Comparison of ENCODE assay signal across 26 mouse cellular contexts in genomic region chr2:147951233-147951632, GRCm38 (mm10).
DNase-seq lines count a peak whose midpoint lies in the region; ATAC-seq and TF ChIP-seq lines count a peak whose summit lies in the region.
"Had no signal": no experiment of that assay in that cellular context is flagged by ENCODE, and none has a peak within 500 bp of the region (broad histone marks: within the 10 kb centered on the region; RNA-seq: fewer than 3 reads in every experiment).

No protein-coding gene starts in this region.

- no peak for DNase-seq in hindbrain, embryonic 14.5 days (ENCODE audit: low spot score)
- no peak for DNase-seq in hindbrain, embryonic 10.5 days (ENCODE audit: low spot score)
- peak; percentile 21 for DNase-seq in hindbrain, postnatal 0 days (ENCODE audit: low spot score)
- DNase-seq in midbrain, embryonic 10.5 days (ENCODE audit: low spot score), result no peak
- DNase-seq in forebrain, postnatal 0 days, result no peak
- DNase-seq: adrenal gland, postnatal 10 days; adrenal gland, postnatal 36 days; B cell, adult 2 months; cerebellum, adult 18-20 months; cerebellum, adult 9-10 months; cerebellum, postnatal 14 days; gastrocnemius, adult 2 months; gastrocnemius, postnatal 14 days; heart, adult 18-20 months; heart, postnatal 10 days; heart, postnatal 4 days had no signal

- no peaks in the 10 kb centered on the region for H3K27me3 ChIP-seq in hindbrain, embryonic 14.5 days (ENCODE audit: control insufficient read depth, insufficient read depth, low read length)
- no peaks in the 10 kb centered on the region; the same call in 1 of the 2 replicates for H3K27me3 ChIP-seq in hindbrain, embryonic 10.5 days (ENCODE audit: insufficient read depth, poor library complexity, severe bottlenecking)
- no peaks in the 10 kb centered on the region for H3K27me3 ChIP-seq in hindbrain, postnatal 0 days (ENCODE audit: insufficient read depth, low read length)
- H3K27me3 ChIP-seq in hindbrain, embryonic 13.5 days, result no peaks in the 10 kb centered on the region
- H3K27me3 ChIP-seq in midbrain, embryonic 16.5 days (ENCODE audit: control insufficient read depth, insufficient read depth, low read depth, low read length), result no peaks in the 10 kb centered on the region
- H3K27me3 ChIP-seq in midbrain, embryonic 10.5 days (ENCODE audit: low read depth, poor library complexity, severe bottlenecking), result peaks cover 5% of the 10 kb centered on the region; the same call in 1 of the 2 replicates
- H3K27me3 ChIP-seq in forebrain, postnatal 0 days (ENCODE audit: insufficient read depth, low read length), result no peaks in the 10 kb centered on the region
- H3K27me3 ChIP-seq: forebrain, embryonic 13.5 days; heart, embryonic 12.5 days; heart, embryonic 15.5 days; intestine, embryonic 15.5 days had no signal

- ATAC-seq in hindbrain, embryonic 14.5 days (ENCODE audit: low FRiP score), result no peak
- peak; percentile 58; the same call in 1 of the 2 replicates for ATAC-seq in hindbrain, postnatal 0 days
- ATAC-seq in hindbrain, embryonic 13.5 days (ENCODE audit: low FRiP score), result no peak
- peak; percentile 58 for ATAC-seq in midbrain, embryonic 16.5 days
- no peak for ATAC-seq in forebrain, postnatal 0 days
- ATAC-seq: forebrain, embryonic 13.5 days; forebrain, embryonic 16.5 days; intestine, embryonic 15.5 days; Patski had no signal

- H3K36me3 ChIP-seq in hindbrain, embryonic 14.5 days (replicated peaks; ENCODE audit: control insufficient read depth, insufficient read depth), result no peaks in the 10 kb centered on the region
- H3K36me3 ChIP-seq in hindbrain, embryonic 10.5 days, result no peaks in the 10 kb centered on the region
- no peaks in the 10 kb centered on the region for H3K36me3 ChIP-seq in hindbrain, postnatal 0 days (ENCODE audit: insufficient read depth, low read length)
- no peaks in the 10 kb centered on the region for H3K36me3 ChIP-seq in hindbrain, embryonic 13.5 days
- H3K36me3 ChIP-seq in midbrain, embryonic 16.5 days (ENCODE audit: control insufficient read depth, insufficient read depth, low read length), result no peaks in the 10 kb centered on the region
- H3K36me3 ChIP-seq in midbrain, embryonic 10.5 days, result no peaks in the 10 kb centered on the region
- H3K36me3 ChIP-seq in forebrain, postnatal 0 days (ENCODE audit: insufficient read depth), result no peaks in the 10 kb centered on the region
- H3K36me3 ChIP-seq: forebrain, embryonic 10.5 days; G1E; heart, embryonic 12.5 days; heart, embryonic 15.5 days; intestine, embryonic 15.5 days had no signal

- H3K4me1 ChIP-seq in hindbrain, embryonic 14.5 days (replicated peaks; ENCODE audit: control insufficient read depth, insufficient read depth, low read length), result no peaks in the 10 kb centered on the region
- H3K4me1 ChIP-seq in hindbrain, embryonic 10.5 days (replicated peaks), result no peaks in the 10 kb centered on the region
- H3K4me1 ChIP-seq in hindbrain, postnatal 0 days (ENCODE audit: insufficient read depth, low read length), result no peaks in the 10 kb centered on the region
- H3K4me1 ChIP-seq in hindbrain, embryonic 13.5 days (replicated peaks), result no peaks in the 10 kb centered on the region
- H3K4me1 ChIP-seq in midbrain, embryonic 16.5 days (ENCODE audit: control insufficient read depth, insufficient read depth, low read length), result peaks cover 3% of the 10 kb centered on the region; the same call in 1 of the 2 replicates
- peaks cover 16% of the 10 kb centered on the region for H3K4me1 ChIP-seq in midbrain, embryonic 10.5 days
- H3K4me1 ChIP-seq in forebrain, postnatal 0 days (ENCODE audit: insufficient read depth), result no peaks in the 10 kb centered on the region
- H3K4me1 ChIP-seq: forebrain, embryonic 13.5 days; heart, embryonic 12.5 days; heart, embryonic 15.5 days; intestine, embryonic 15.5 days had no signal

- H3K4me3 ChIP-seq in hindbrain, embryonic 14.5 days (replicated peaks; ENCODE audit: low read length), result no peak overlapping the region
- H3K4me3 ChIP-seq in hindbrain, embryonic 10.5 days, result no peak overlapping the region
- no peak overlapping the region for H3K4me3 ChIP-seq in hindbrain, postnatal 0 days (ENCODE audit: low read length)
- no peak overlapping the region for H3K4me3 ChIP-seq in hindbrain, embryonic 13.5 days
- H3K4me3 ChIP-seq in midbrain, embryonic 16.5 days (ENCODE audit: low read depth, low read length), result no peak overlapping the region
- no peak overlapping the region for H3K4me3 ChIP-seq in midbrain, embryonic 10.5 days
- no peak overlapping the region for H3K4me3 ChIP-seq in forebrain, postnatal 0 days (ENCODE audit: low read depth, low read length)
- H3K4me3 ChIP-seq: forebrain, embryonic 10.5 days; forebrain, embryonic 13.5 days; gastrocnemius, adult 2 months; heart, embryonic 12.5 days; heart, embryonic 15.5 days; intestine, embryonic 15.5 days had no signal

- peak overlapping the region; percentile 21; the same call in 1 of the 2 replicates for H3K27ac ChIP-seq in hindbrain, embryonic 14.5 days
- no peak overlapping the region for H3K27ac ChIP-seq in hindbrain, embryonic 10.5 days
- no peak overlapping the region for H3K27ac ChIP-seq in hindbrain, postnatal 0 days
- H3K27ac ChIP-seq in hindbrain, embryonic 13.5 days, result no peak overlapping the region
- H3K27ac ChIP-seq in midbrain, embryonic 16.5 days (ENCODE audit: low read length), result no peak overlapping the region
- H3K27ac ChIP-seq in midbrain, embryonic 10.5 days (replicated peaks), result no peak overlapping the region
- no peak overlapping the region for H3K27ac ChIP-seq in forebrain, postnatal 0 days (ENCODE audit: low read depth, low read length)
- H3K27ac ChIP-seq: forebrain, embryonic 10.5 days; forebrain, embryonic 13.5 days; gastrocnemius, adult 2 months; heart, embryonic 15.5 days; intestine, embryonic 15.5 days had no signal

- H3K9me3 ChIP-seq in hindbrain, embryonic 14.5 days (ENCODE audit: control insufficient read depth, low read length), result no peaks in the 10 kb centered on the region
- H3K9me3 ChIP-seq in hindbrain, embryonic 10.5 days, result no peaks in the 10 kb centered on the region
- no peaks in the 10 kb centered on the region for H3K9me3 ChIP-seq in hindbrain, postnatal 0 days (ENCODE audit: low read length)
- H3K9me3 ChIP-seq in hindbrain, embryonic 13.5 days, result no peaks in the 10 kb centered on the region
- H3K9me3 ChIP-seq in midbrain, embryonic 16.5 days (replicated peaks; ENCODE audit: control insufficient read depth, low read length, poor library complexity, severe bottlenecking), result no peaks in the 10 kb centered on the region
- H3K9me3 ChIP-seq in midbrain, embryonic 10.5 days (replicated peaks), result no peaks in the 10 kb centered on the region
- H3K9me3 ChIP-seq in forebrain, postnatal 0 days (ENCODE audit: low read length), result no peaks in the 10 kb centered on the region
- H3K9me3 ChIP-seq: forebrain, embryonic 10.5 days; forebrain, embryonic 13.5 days; heart, embryonic 12.5 days; heart, embryonic 15.5 days; intestine, embryonic 15.5 days had no signal

- H3K9ac ChIP-seq in hindbrain, embryonic 14.5 days, result no peak overlapping the region
- H3K9ac ChIP-seq in hindbrain, postnatal 0 days (replicated peaks; ENCODE audit: low read length), result no peak overlapping the region
- no peak overlapping the region for H3K9ac ChIP-seq in hindbrain, embryonic 13.5 days
- no peak overlapping the region for H3K9ac ChIP-seq in midbrain, embryonic 16.5 days (ENCODE audit: low read depth, low read length)
- H3K9ac ChIP-seq in forebrain, postnatal 0 days, result no peak overlapping the region
- H3K9ac ChIP-seq: forebrain, embryonic 13.5 days; heart, embryonic 12.5 days; heart, embryonic 15.5 days; intestine, embryonic 15.5 days had no signal

- no peak overlapping the region for H3K4me2 ChIP-seq in hindbrain, embryonic 14.5 days (replicated peaks)
- H3K4me2 ChIP-seq in hindbrain, postnatal 0 days (ENCODE audit: low read depth, low read length), result no peak overlapping the region
- no peak overlapping the region for H3K4me2 ChIP-seq in hindbrain, embryonic 13.5 days
- H3K4me2 ChIP-seq in midbrain, embryonic 16.5 days (ENCODE audit: low read length), result peak overlapping the region; percentile 18; the same call in 1 of the 2 replicates
- H3K4me2 ChIP-seq in forebrain, postnatal 0 days (ENCODE audit: low read depth), result no peak overlapping the region
- H3K4me2 ChIP-seq: forebrain, embryonic 13.5 days; heart, embryonic 12.5 days; heart, embryonic 15.5 days; intestine, embryonic 15.5 days had no signal

- TF ChIP-seq CTCF in hindbrain, postnatal 0 days (IDR thresholded peaks at IDR 0.05; ENCODE audit: low read depth), result no peak
- TF ChIP-seq CTCF in forebrain, postnatal 0 days (IDR thresholded peaks at IDR 0.05; ENCODE audit: low read depth), result no peak

- 76% methylated on average over 5 of the region's 5 CpGs for WGBS in hindbrain, embryonic 14.5 days
- WGBS in hindbrain, embryonic 10.5 days, result 95% methylated on average over 5 of the region's 5 CpGs
- WGBS in hindbrain, postnatal 0 days, result 74% methylated on average over 5 of the region's 5 CpGs
- WGBS in hindbrain, embryonic 13.5 days, result 71% methylated on average over 5 of the region's 5 CpGs
- 69% methylated on average over 5 of the region's 5 CpGs for WGBS in midbrain, embryonic 16.5 days
- 93% methylated on average over 5 of the region's 5 CpGs for whole genome bisulfite sequencing in midbrain, embryonic 10.5 days
- 67% methylated on average over 5 of the region's 5 CpGs for WGBS in forebrain, postnatal 0 days

Comparison
In these comparisons a context has a peak if more than half of its experiments do, and no peak if none do; other contexts are left out.
1. ATAC-seq: peak in hindbrain, postnatal 0 days (single experiment) and midbrain, embryonic 16.5 days (single experiment); none in hindbrain, embryonic 14.5 days (single experiment), hindbrain, embryonic 13.5 days (single experiment) and forebrain, postnatal 0 days (single experiment).